Mouse (Mus musculus): Measurements from ENCODE around the gene Ppdpf. TPM values are rescaled to one million over a fixed set of nuclear protein-coding genes. Genes with fewer than 3 reads are reported as not detected.

Ppdpf gene
- polyA plus RNA-seq, 1 experiment from 2014 or later: 424 TPM

DNA sequence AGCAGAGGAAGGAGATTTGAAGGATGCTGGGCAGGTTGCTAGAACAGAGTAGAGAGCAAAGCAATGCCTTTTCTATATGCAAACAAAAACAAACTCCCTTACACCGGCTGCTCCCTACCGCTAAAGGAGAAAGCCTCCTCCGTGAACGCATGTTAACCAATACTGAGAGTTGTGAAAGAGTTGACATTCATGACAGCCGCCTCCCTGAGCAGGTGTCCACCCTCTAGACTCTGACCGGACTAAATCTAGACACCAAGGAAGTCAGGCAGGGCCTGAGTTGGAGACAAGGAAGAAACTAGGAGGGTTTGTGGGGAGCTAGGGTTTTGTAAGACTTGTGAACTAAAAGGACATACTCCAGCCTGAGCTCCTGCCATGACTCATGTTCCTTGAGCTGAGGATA lies 15.8 kb downstream of the Ppdpf start:
- Histone ChIP-seq H3K4me1 (no peaks in the 10 kb centered on the region), H3K4me3 (no peak overlapping the region), H3K36me3 (no peaks in the 10 kb centered on the region), H3K4me2 (replicated peaks) (no peak overlapping the region), H3K27ac (no peak overlapping the region), H3K27me3 (replicated peaks) (no peaks in the 10 kb centered on the region), H3K9me3 (no peaks in the 10 kb centered on the region), H3K9ac (no peak overlapping the region)
- WGBS: 86% methylated on average over 6 of the region's 6 CpGs
- ATAC-seq (ENCODE audit: low FRiP score, low read depth): no peak

GRCm38 (mm10) chr2:181205678-181206077 lies 18.6 kb downstream of the Ppdpf start:
- 87% methylated on average over 5 of the region's 5 CpGs for WGBS
- Histone ChIP-seq H3K4me2 (replicated peaks) (no peak overlapping the region), H3K4me3 (no peak overlapping the region), H3K9ac (no peak overlapping the region), H3K27me3 (replicated peaks) (peaks cover 3% of the 10 kb centered on the region; the same call in 1 of the 2 replicates), H3K4me1 (no peaks in the 10 kb centered on the region), H3K36me3 (no peaks in the 10 kb centered on the region), H3K9me3 (no peaks in the 10 kb centered on the region), H3K27ac (no peak overlapping the region)
- ATAC-seq (ENCODE audit: low FRiP score, low read depth): no peak

GRCm38 (mm10) chr2:181206118-181206517 lies 19.1 kb downstream of the Ppdpf start:
- no peaks in the 10 kb centered on the region for H3K36me3 ChIP-seq
- 81% methylated on average over 9 of the region's 9 CpGs for WGBS
- no peak overlapping the region for H3K9ac ChIP-seq
- H3K9me3 ChIP-seq: no peaks in the 10 kb centered on the region
- H3K27ac ChIP-seq: no peak overlapping the region
- H3K4me1 ChIP-seq: no peaks in the 10 kb centered on the region
- H3K27me3 ChIP-seq (replicated peaks): peaks cover 5% of the 10 kb centered on the region
- no peak for ATAC-seq (ENCODE audit: low FRiP score, low read depth)
- H3K4me2 ChIP-seq (replicated peaks): no peak overlapping the region
- no peak overlapping the region for H3K4me3 ChIP-seq

DNA sequence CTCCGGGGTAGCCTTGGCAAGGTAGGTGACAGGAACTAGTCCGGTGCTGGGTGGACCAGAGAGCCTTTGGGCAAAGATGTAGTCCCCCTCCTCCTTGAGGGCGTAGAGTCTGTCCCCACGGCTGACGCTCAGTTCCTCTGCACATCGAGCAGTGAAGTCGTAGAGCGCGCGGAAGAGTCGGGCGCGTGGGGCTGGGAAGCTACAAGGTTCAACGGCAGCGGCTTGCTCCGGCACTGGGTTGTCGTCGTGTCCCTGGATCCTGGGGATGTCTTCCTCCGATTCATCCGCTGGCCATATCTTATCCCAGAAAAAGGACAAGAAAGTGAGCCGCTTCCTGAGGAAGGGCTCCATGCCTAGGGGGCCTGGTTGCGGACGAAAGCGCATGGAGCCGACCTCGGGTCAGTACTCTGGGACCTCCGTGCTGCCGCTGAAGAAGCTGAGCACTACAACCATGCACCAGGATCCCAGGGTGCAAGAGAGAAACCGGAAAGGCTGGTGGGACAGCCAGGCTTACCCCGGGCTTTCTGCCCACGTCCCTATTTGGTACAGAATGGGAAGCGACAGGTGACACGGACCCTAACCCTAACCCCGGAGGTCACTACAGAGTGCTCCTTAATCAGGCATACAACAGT lies 25.5 kb downstream of the Ppdpf start:
- Histone ChIP-seq H3K27me3 (replicated peaks) (peaks cover 40% of the 10 kb centered on the region), H3K4me1 (peaks cover 8% of the 10 kb centered on the region), H3K27ac (no peak overlapping the region), H3K9ac (0 out of 2 replicates have a peak overlapping the region, but pooled peaks have one; percentile 26), H3K4me3 (peak overlapping the region; percentile 26), H3K9me3 (no peaks in the 10 kb centered on the region), H3K36me3 (no peaks in the 10 kb centered on the region), H3K4me2 (replicated peaks) (peak overlapping the region; percentile 59)
- WGBS: 4% methylated on average over 34 of the region's 34 CpGs
- ATAC-seq (ENCODE audit: low FRiP score, low read depth): no peak

GRCm38 (mm10) chr2:181213021-181213445 lies 26.0 kb downstream of the Ppdpf start, which contains the start of gene Srms:
Gene Srms, minus strand, starts transcription at chr2:181213185.
- peak within 1 kb of the TSS; percentile 59 for H3K4me2 ChIP-seq (replicated peaks)
- peaks cover 8% of the 10 kb centered on the region for H3K4me1 ChIP-seq
- peak within 1 kb of the TSS; percentile 26 for H3K4me3 ChIP-seq
- 0 out of 2 replicates have a peak within 1 kb of the TSS, but pooled peaks have one; percentile 26 for H3K9ac ChIP-seq
- no peaks in the 10 kb centered on the region for H3K36me3 ChIP-seq
- H3K27me3 ChIP-seq (replicated peaks): peaks cover 40% of the 10 kb centered on the region
- no peak for ATAC-seq (ENCODE audit: low FRiP score, low read depth)
- no peak within 1 kb of the TSS for H3K27ac ChIP-seq
- H3K9me3 ChIP-seq: no peaks in the 10 kb centered on the region
- under 1% methylated on average over 17 of the region's 17 CpGs for WGBS

DNA sequence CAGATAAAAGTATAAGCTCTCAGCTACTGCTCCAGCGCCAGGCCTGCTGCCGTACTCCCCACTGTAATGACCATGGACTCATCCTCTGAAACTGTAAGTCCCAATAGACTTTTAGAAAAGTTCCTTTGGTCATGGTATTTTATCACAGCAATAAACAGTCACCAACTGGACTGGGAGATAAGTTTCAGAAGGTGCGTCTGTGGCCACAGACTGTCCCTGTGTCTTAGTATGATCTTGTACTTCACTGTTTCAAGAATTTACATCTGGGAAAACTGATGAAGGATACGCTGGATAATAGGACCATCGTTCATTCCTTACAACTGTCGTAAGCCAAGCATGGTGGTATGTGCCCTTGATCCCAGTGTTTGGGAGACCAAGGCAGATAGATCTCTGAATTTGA lies 29.0 kb downstream of the Ppdpf start:
- ATAC-seq (ENCODE audit: low FRiP score, low read depth): no peak
- WGBS: 88% methylated on average over 6 of the region's 6 CpGs
- Histone ChIP-seq H3K4me2 (replicated peaks) (no peak overlapping the region), H3K4me1 (peaks cover 27% of the 10 kb centered on the region), H3K4me3 (no peak overlapping the region), H3K9ac (no peak overlapping the region), H3K9me3 (no peaks in the 10 kb centered on the region), H3K27me3 (replicated peaks) (peaks cover 36% of the 10 kb centered on the region), H3K27ac (no peak overlapping the region), H3K36me3 (no peaks in the 10 kb centered on the region)

DNA sequence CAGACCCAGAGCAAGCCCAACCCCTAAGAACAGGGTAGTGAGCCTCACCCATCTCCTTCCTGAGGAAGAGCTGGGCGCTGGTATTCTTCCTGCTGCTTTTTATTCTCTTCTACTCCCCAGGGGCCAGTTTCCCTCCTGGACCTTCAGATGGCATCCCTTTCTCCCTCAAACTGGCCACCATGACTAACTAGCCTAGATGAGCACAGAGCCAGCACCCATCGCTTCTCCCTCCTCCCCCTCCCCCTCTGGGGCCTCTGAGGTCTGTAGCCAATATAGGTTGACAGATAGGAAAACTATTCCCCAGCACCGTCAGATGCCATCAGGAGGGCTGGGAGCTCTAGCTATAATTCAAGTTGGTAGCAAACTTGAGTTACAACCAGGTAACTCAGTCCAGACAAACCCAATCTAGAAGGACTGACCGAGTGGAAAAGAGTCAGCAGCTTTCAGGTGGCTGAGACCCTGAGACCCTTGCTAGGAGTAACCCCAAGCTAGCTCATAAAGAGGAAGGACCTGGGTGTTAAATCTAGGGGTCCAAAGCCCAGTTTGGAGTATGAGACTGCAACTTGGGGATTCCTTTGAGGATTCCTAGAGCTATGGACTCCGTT lies 31.9 kb downstream of the Ppdpf start:
- Histone ChIP-seq H3K9ac (no peak overlapping the region), H3K27me3 (replicated peaks) (peaks cover 6% of the 10 kb centered on the region), H3K4me1 (peaks cover 18% of the 10 kb centered on the region), H3K36me3 (no peaks in the 10 kb centered on the region), H3K4me2 (replicated peaks) (no peak overlapping the region), H3K4me3 (no peak overlapping the region), H3K27ac (no peak overlapping the region), H3K9me3 (no peaks in the 10 kb centered on the region)
- WGBS: 66% methylated on average over 5 of the region's 5 CpGs
- ATAC-seq (ENCODE audit: low FRiP score, low read depth): no peak

DNA sequence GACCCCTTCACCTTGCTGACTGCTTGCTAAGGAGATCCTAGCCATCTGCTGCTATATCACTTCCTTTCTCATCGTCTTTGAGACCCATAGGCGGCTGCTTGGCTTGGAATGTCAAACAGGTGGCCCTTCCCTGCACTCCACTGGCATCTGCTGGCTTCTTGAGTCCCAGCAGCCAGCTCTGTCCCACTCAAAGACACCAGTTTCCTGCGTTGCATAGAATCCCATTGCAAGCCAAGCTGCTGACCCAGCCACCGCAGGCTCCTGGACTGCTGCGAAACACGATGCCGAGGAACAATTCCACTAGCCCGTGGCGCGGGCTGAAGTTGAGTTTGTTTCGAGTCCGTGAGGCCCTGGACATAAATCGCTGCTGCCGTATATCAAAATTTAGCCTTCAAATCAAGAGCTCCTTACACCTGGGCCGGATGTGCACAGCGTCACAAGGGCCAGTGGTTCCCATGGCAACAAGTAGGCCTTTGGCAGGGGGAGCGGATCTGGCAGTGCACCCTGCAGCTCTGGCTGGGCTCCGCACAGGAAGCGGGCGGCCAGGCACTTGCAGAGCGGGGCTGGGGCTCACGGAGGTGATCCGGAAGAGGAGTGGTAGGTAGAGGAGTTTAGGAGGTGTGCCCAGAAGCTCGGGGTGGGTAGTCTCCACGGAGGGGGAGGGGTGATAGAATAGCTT lies 32.6 kb downstream of the Ppdpf start, which contains the start of gene Fndc11:
Gene Fndc11, plus strand, starts transcription at position 476 of the 679 bp plus-strand sequence.
- H3K4me1 ChIP-seq: peaks cover 18% of the 10 kb centered on the region
- peak; percentile 53; the same call in 1 of the 2 replicates for ATAC-seq (ENCODE audit: low FRiP score, low read depth)
- H3K4me2 ChIP-seq (replicated peaks): peak within 1 kb of the TSS; percentile 53
- no peaks in the 10 kb centered on the region for H3K36me3 ChIP-seq
- peak within 1 kb of the TSS; percentile 10; the same call in 1 of the 2 replicates for H3K9ac ChIP-seq
- H3K27ac ChIP-seq: no peak within 1 kb of the TSS
- no peaks in the 10 kb centered on the region for H3K9me3 ChIP-seq
- 4% methylated on average over 25 of the region's 25 CpGs for whole genome bisulfite sequencing
- H3K27me3 ChIP-seq (replicated peaks): no peaks in the 10 kb centered on the region
- peak within 1 kb of the TSS; percentile 20 for H3K4me3 ChIP-seq

- no peak overlapping the region for H3K4me3 ChIP-seq
- no peak overlapping the region for H3K27ac ChIP-seq
- no peak overlapping the region for H3K9ac ChIP-seq
- H3K9me3 ChIP-seq: no peaks in the 10 kb centered on the region
- H3K36me3 ChIP-seq: no peaks in the 10 kb centered on the region
- no peaks in the 10 kb centered on the region for H3K27me3 ChIP-seq (replicated peaks)
- peak overlapping the region; percentile 53 for H3K4me2 ChIP-seq (replicated peaks)
- 34% methylated on average over 2 of the region's 2 CpGs for WGBS
- peaks cover 18% of the 10 kb centered on the region for H3K4me1 ChIP-seq
- no peak for ATAC-seq (ENCODE audit: low FRiP score, low read depth)
These were observed 33.3 kb downstream of the Ppdpf start for GRCm38 (mm10) chr2:181220361-181220760.

- no peaks in the 10 kb centered on the region for H3K27me3 ChIP-seq (replicated peaks)
- H3K27ac ChIP-seq: no peak overlapping the region
- H3K4me2 ChIP-seq (replicated peaks): no peak overlapping the region
- H3K4me3 ChIP-seq: no peak overlapping the region
- no peaks in the 10 kb centered on the region for H3K9me3 ChIP-seq
- peaks cover 10% of the 10 kb centered on the region for H3K4me1 ChIP-seq
- H3K36me3 ChIP-seq: no peaks in the 10 kb centered on the region
- WGBS: 89% methylated on average over 2 of the region's 2 CpGs
- no peak for ATAC-seq (ENCODE audit: low FRiP score, low read depth)
- no peak overlapping the region for H3K9ac ChIP-seq
These were observed 37.9 kb downstream of the Ppdpf start for GRCm38 (mm10) chr2:181224994-181225393.

DNA sequence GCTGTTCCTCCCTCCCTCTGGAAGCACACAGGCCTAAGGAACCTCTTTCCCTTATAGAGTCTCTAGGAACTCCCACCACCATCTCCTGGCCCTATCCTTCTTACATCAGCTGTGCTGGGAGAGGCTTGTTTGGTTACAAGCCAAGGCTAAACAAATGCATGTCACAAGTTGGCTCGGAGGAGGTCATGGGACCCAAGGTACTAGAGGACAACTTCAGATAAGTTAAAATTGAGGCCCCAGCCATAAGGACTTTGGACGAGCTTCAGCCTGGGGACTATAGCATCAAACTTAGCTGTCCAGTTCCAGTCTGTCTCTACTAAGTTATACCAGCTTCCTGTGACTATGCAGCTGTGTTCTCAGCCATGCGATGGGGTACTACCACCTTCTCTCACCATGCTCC lies 40.1 kb downstream of the Ppdpf start:
- Histone ChIP-seq H3K9me3 (no peaks in the 10 kb centered on the region), H3K9ac (no peak overlapping the region), H3K27ac (no peak overlapping the region), H3K27me3 (replicated peaks) (no peaks in the 10 kb centered on the region), H3K4me1 (no peaks in the 10 kb centered on the region), H3K4me2 (replicated peaks) (no peak overlapping the region), H3K4me3 (no peak overlapping the region), H3K36me3 (no peaks in the 10 kb centered on the region)
- WGBS: 84% methylated on average over 3 of the region's 3 CpGs
- no peak for ATAC-seq (ENCODE audit: low FRiP score, low read depth)

GRCm38 (mm10) chr2:181228335-181228734 lies 41.3 kb downstream of the Ppdpf start:
- no peak for ATAC-seq (ENCODE audit: low FRiP score, low read depth)
- Histone ChIP-seq H3K4me1 (no peaks in the 10 kb centered on the region), H3K9me3 (no peaks in the 10 kb centered on the region), H3K4me3 (no peak overlapping the region), H3K27me3 (replicated peaks) (no peaks in the 10 kb centered on the region), H3K27ac (no peak overlapping the region), H3K4me2 (replicated peaks) (no peak overlapping the region), H3K9ac (no peak overlapping the region), H3K36me3 (no peaks in the 10 kb centered on the region)
- 79% methylated on average over 1 of the region's 1 CpGs for WGBS

All from neural tube, embryonic 12.5 days (tissue).